Mouse (Mus musculus): Measurements from ENCODE around the gene Hcst.

DNA sequence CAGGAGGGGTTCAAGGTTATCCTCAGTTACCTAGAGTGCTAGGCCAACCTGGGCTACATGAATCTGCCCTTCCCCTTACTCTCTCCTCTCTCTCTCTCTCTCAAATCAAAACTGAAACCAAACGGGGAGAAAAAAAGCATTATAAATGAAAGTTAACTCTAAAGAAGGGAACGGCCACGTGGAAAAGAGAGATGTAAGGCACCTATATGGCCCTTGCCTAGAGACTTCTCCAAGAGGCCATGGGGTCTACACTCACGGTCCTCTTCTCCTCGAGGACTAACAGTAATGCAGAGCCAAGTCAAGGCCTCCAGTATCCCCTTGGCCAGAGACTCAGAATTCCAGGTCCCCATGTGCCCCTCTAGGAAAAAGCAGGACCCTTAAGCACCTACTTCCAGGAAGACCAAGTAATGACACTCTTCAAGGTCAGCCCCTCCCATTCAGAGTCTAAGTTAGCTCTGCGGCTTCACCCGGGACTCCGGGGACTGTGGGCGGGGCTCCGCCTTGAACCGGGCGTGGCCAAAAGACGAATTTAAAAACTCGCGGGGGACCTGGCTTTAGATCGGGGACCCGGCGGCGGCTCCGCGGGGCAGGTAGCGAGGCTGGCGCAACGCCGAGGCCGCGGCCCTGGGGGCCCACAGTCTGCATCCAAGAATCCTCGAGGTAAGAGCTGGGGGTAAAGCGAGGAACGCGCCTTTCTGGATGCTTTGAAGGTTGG, 1.7 kb upstream of the Hcst start, which contains the start of gene Nfkbid:
- TF ChIP-seq CTCF (IDR thresholded peaks at IDR 0.05; ENCODE audit: low read depth) = no peak
- no peak for TF ChIP-seq EP300 (IDR thresholded peaks at IDR 0.05; ENCODE audit: low read depth)

Measured in liver, postnatal 0 days (tissue).